Mouse (Mus musculus): ENCODE measurements at regions not wholly inside any gene's neighbourhood (a gene's known extent, or its start where the extent isn't known, plus 50 kb on each side); places are given as distances from the start of the nearest gene placed in this dataset.

DNA sequence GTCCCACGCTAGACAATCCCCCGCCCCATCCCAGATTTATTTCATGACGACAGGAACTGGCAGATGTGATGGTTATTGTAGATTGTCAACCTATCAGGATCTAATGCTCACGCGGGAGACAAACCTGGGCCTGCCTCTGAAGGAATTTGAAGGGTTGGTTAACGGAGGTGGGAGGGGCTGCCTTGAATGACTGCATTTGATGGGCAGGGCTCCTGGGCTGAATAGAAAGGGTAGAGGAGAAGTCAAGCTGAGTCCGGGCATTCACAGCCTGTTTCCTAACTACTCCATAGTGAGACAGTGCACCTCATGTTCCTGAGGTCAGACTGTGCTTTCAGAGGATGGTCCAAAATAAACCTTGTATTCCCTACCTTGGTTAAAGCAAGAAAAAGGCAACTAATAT lies 259.1 kb downstream of the Cryba4 start:
- ATAC-seq (ENCODE audit: low FRiP score) (no peak), DNase-seq (ENCODE audit: low spot score) (no peak)
- Histone ChIP-seq H3K4me2 (ENCODE audit: low read depth, low read length, poor library complexity, severe bottlenecking) (no peak overlapping the region), H3K9me3 (ENCODE audit: low read length) (no peaks in the 10 kb centered on the region), H3K27ac (ENCODE audit: low read depth, low read length) (no peak overlapping the region), H3K27me3 (ENCODE audit: insufficient read depth, low read length) (no peaks in the 10 kb centered on the region), H3K9ac (replicated peaks; ENCODE audit: low read length, poor library complexity, severe bottlenecking) (no peak overlapping the region), H3K4me3 (ENCODE audit: low read depth, low read length) (no peak overlapping the region), H3K36me3 (ENCODE audit: insufficient read depth, low read length) (no peaks in the 10 kb centered on the region), H3K4me1 (ENCODE audit: insufficient read depth, low read length) (no peaks in the 10 kb centered on the region)
- TF ChIP-seq CTCF (IDR thresholded peaks at IDR 0.05) = no peak
- 53% methylated on average over 7 of the region's 7 CpGs for WGBS

DNA sequence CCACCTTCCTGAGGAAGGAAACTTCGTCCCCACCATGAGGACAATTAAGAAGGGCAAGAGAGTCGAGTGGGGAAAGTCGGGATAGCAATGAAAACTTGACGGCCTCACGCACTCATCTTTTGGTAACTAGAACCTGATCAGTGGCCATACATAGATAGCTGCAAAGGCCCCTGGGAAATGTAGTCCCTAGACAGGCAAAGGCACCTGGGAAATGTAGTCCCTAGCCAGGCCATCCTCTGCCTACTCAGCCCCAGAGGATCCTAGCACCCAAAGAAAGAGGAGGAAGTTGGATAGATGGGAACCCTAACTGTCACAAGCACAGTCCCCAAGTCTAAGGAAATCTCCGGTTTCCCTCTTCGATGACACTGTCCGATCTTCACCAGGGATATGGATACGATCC lies 258.4 kb downstream of the Cryba4 start:
- peak; percentile 41 for DNase-seq (ENCODE audit: low spot score)

DNA sequence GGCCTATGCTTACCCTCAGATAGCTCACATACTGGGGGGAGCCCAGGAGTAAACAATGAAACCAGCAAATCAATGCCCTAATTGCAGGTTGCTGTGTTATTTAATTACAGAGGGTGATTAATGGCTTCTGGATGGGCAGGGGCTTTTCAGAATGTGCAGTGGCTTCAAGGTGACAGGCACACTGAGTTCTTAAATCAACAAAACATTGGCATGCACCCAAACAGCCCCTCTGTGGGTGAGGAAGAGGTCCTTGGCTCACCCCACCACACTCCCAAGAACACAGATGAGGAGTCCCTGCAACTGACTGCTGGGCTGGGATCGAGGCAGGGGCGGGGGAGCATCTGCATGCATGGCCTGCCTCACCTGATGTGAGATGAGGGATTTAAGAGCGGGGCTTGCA lies 255.5 kb downstream of the Cryba4 start:
- no peak for DNase-seq (ENCODE audit: low spot score)
- H3K9ac ChIP-seq (replicated peaks; ENCODE audit: low read length, poor library complexity, severe bottlenecking) = no peak overlapping the region
- H3K36me3 ChIP-seq (ENCODE audit: insufficient read depth, low read length) = no peaks in the 10 kb centered on the region
- no peak overlapping the region for H3K4me3 ChIP-seq (ENCODE audit: low read depth, low read length)
- H3K27ac ChIP-seq (ENCODE audit: low read depth, low read length) = no peak overlapping the region
- no peaks in the 10 kb centered on the region for H3K4me1 ChIP-seq (ENCODE audit: insufficient read depth, low read length)
- no peaks in the 10 kb centered on the region for H3K9me3 ChIP-seq (ENCODE audit: low read length)
- ATAC-seq (ENCODE audit: low FRiP score) = no peak
- H3K4me2 ChIP-seq (ENCODE audit: low read depth, low read length, poor library complexity, severe bottlenecking) = no peak overlapping the region
- WGBS = 70% methylated on average over 3 of the region's 3 CpGs
- no peak for TF ChIP-seq CTCF (IDR thresholded peaks at IDR 0.05)
- no peaks in the 10 kb centered on the region for H3K27me3 ChIP-seq (ENCODE audit: insufficient read depth, low read length)

More for the DNA sequence above, 258.4 kb downstream of the Cryba4 start:
- H3K9ac ChIP-seq (replicated peaks; ENCODE audit: low read length, poor library complexity, severe bottlenecking) = no peak overlapping the region
- WGBS = 79% methylated on average over 9 of the region's 9 CpGs
- H3K9me3 ChIP-seq (ENCODE audit: low read length) = no peaks in the 10 kb centered on the region
- H3K4me1 ChIP-seq (ENCODE audit: insufficient read depth, low read length) = no peaks in the 10 kb centered on the region
- no peaks in the 10 kb centered on the region for H3K27me3 ChIP-seq (ENCODE audit: insufficient read depth, low read length)
- no peak overlapping the region for H3K4me3 ChIP-seq (ENCODE audit: low read depth, low read length)
- TF ChIP-seq CTCF (IDR thresholded peaks at IDR 0.05) = no peak
- no peak for ATAC-seq (ENCODE audit: low FRiP score)
- no peak overlapping the region for H3K4me2 ChIP-seq (ENCODE audit: low read depth, low read length, poor library complexity, severe bottlenecking)
- no peaks in the 10 kb centered on the region for H3K36me3 ChIP-seq (ENCODE audit: insufficient read depth, low read length)
- no peak overlapping the region for H3K27ac ChIP-seq (ENCODE audit: low read depth, low read length)

DNA sequence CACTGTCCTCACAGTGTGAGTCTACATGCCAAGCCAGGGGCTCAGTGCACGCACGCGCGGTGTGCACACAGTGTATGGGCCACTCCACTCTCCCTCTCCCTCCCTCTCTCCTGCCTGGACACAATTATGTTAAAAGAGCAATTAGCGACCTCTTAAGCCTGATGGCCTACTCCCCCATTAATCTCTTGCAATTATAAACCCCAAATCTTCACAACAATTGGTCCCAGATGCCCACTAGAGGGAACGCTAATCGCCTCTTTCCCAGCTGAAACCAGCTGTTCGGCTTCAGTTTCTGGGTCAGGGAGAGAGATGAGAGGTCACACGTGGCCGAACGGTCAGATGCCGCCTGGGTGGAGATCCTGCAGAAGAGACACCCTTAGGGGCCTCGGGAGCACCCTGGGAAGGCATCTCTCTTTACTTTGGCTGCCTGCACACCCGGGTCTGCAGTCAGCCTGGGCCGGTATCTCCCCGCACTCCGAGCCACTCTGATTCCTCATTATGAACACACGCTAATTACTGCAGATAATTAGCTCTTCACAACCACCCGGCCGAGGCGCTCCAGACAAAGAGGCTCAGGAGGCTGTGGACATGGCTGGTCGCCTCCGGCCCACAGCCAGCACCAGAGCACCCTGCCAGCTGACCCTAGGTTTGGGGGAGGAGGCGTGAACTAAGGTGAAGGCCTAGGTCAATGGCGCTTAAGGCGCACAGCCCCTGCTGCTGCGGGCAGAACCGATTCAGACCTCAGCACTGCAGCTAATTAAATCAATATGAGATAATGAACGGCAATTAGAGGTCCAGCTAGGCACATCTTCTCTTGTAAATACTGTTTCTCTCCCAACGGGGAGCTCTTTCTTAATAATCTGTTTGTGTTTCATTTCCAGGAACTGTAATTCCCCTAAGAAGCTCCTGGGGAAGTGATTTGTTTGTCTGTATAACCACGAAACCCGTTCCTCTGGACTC lies 250.3 kb downstream of the Cryba4 start:
- H3K4me2 ChIP-seq (ENCODE audit: low read depth, low read length, poor library complexity, severe bottlenecking) = no peak overlapping the region
- H3K36me3 ChIP-seq (ENCODE audit: insufficient read depth, low read length) = no peaks in the 10 kb centered on the region
- 17% methylated on average over 32 of the region's 32 CpGs for WGBS
- H3K9ac ChIP-seq (replicated peaks; ENCODE audit: low read length, poor library complexity, severe bottlenecking) = no peak overlapping the region
- no peaks in the 10 kb centered on the region for H3K27me3 ChIP-seq (ENCODE audit: insufficient read depth, low read length)
- H3K9me3 ChIP-seq (ENCODE audit: low read length) = peaks cover 3% of the 10 kb centered on the region; the same call in 1 of the 2 replicates
- H3K4me3 ChIP-seq (ENCODE audit: low read depth, low read length) = no peak overlapping the region
- no peaks in the 10 kb centered on the region for H3K4me1 ChIP-seq (ENCODE audit: insufficient read depth, low read length)
- peak; percentile 68 for DNase-seq (ENCODE audit: low spot score)
- H3K27ac ChIP-seq (ENCODE audit: low read depth, low read length) = no peak overlapping the region
- no peak for ATAC-seq (ENCODE audit: low FRiP score)
- TF ChIP-seq CTCF (IDR thresholded peaks at IDR 0.05) = peak; percentile 57

DNA sequence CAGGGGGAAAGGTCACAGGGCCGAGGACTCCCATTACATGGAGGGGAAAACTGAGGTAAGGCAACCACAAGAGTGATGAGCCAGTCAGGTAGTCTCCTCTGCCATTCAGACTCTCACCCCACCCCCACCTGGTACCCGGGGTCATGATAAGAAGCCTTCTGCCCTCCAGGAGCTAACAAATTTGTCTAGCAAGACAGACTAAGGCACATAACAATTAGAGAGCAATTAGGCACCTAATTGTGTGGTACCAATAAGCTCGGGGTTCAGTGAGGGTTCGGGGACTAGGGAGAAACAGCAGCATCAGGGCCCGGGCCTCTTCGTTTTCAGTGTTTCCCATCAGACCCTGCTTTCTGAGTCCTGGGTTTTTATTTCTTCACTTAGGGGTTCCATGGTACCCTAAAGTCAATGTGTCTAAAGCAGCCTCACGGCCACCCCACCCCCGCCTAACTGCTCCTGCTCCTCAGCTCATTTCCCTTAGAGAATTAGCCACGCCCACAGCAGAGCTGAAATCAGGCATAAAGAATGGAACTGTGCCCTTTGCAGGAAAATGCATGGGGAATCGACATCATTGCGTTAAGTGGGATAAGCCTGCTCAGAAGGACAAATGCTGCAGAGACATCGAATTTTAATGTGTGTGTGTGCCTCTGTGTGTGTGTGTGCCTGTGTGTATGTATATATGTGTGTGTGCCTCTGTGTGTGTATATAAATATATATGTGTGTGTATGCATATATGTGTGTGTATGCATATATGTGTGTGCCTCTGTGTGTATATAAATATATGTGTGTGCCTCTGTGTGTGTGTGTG lies 249.3 kb downstream of the Cryba4 start:
- H3K9ac ChIP-seq (replicated peaks; ENCODE audit: low read length, poor library complexity, severe bottlenecking) = no peak overlapping the region
- WGBS = 56% methylated on average over 12 of the region's 12 CpGs

More for the DNA sequence above, 249.3 kb downstream of the Cryba4 start:
- DNase-seq (ENCODE audit: low spot score) (no peak), ATAC-seq (ENCODE audit: low FRiP score) (no peak)
- TF ChIP-seq CTCF (IDR thresholded peaks at IDR 0.05) = no peak
- 0 out of 2 replicates have a peak overlapping the region, but pooled peaks have one; percentile 12 for H3K27ac ChIP-seq (ENCODE audit: low read depth, low read length)
- H3K4me2 ChIP-seq (ENCODE audit: low read depth, low read length, poor library complexity, severe bottlenecking) = no peak overlapping the region
- H3K4me1 ChIP-seq (ENCODE audit: insufficient read depth, low read length) = no peaks in the 10 kb centered on the region
- no peaks in the 10 kb centered on the region for H3K36me3 ChIP-seq (ENCODE audit: insufficient read depth, low read length)
- H3K27me3 ChIP-seq (ENCODE audit: insufficient read depth, low read length) = no peaks in the 10 kb centered on the region
- H3K4me3 ChIP-seq (ENCODE audit: low read depth, low read length) = no peak overlapping the region
- peaks cover 3% of the 10 kb centered on the region; the same call in 1 of the 2 replicates for H3K9me3 ChIP-seq (ENCODE audit: low read length)
